Mouse (Mus musculus) T-cell, adult 2 months (primary cell): Measurements from ENCODE around the gene Serbp1.

Experiments
- DNase-seq: peaks from one replicate; pipeline ENCODE4 v3.0.0; 2022; ENCODE audit warnings: low spot score

Gene Serbp1

DNA sequence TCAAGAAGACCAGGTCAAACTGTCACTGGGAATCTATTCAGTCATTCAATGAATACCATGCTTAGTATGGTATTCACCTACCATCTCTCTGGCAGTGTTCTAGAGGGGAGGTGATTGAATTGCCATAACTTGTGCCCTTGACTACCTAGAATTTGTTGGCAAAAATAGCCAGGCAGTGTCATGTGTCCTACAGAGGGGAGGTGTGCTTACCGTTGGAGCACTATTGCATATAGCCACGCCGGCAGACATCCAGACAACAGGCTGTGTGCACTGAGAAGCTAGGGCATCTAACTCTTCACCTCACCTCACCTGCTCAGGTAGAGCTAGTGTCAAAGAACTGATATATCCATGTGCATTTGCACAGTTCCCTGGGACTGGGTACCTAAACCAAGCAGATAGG is 63.3 kb downstream of the Serbp1 start:
- no peak for DNase-seq

DNA sequence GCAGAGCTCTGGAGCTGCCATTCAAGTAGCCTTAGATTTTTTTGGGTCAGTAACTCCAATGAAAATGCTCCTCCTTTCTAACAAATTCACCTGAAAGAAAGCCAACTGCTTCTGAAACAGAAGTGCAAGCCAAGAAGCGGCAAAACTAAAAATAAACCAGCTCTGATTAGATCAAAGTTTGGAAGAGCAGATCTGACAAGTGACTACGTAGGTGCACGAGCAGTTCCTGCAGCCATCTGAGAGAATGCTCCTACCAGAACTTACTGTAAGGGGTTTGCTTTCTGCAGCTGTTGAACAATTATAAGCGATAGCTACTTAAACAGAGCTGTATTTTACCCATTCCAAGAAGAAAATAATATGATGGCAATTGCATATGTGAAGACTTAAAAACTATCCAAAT is 64.5 kb downstream of the Serbp1 start:
- DNase-seq = peak; percentile 14

DNA sequence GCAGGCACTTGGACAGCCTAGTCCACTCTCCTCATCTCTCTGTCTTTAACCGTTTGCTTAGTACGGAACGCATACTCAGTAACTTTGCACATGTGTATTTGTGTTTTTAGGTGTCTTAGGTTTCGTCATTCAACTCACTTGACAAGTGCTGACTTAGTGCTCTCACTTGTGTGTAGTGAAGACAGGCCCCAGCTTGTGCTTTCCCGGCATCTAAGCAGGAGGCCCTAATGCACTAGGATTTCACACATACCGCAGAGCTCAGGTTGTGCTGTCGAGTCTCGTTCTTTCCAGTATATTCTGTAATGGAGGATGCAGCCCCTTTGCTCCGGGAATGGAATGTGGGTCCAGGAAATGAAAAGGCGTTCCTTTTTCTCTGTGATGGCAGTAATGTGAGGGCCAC is 65.2 kb downstream of the Serbp1 start:
- DNase-seq = no peak

DNA sequence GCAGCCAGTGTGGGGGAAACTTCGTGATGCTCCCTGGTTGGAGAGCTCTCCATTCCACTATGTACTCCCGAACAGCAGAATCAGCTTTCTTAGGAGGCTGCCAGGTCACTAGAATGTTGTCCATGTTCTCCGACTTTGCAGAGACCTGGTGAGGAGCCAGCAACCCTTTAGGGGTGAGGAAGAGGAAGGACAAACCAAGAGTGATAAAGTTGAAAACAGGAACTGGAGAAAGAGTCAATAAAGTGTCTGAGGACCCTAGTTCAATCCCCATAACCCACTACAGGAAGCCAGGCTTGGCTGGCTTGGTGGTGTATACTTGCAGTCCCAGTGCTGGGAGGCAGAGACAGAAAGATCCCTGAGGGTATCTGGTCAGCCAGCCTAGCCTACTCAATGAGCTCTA is 71.0 kb downstream of the Serbp1 start:
- DNase-seq = no peak

DNA sequence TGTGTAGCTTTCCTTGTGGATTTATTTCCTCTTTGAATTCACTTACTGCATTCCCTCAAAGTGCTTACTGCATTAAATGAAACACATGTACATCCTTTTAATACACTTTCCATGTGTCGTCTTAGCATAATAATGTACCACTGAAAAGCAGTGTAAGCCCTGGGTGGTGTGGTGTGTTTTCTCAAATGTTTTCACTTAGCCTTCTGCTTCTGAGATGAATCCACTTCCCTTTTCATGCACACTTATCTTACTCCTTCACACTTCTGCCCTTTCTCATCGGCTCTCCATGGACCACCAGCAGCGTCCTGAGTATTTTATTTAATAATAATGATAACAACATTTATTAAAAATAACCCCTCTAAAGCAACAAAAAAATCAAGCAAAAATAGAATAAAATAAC is 71.8 kb downstream of the Serbp1 start:
- no peak for DNase-seq

DNA sequence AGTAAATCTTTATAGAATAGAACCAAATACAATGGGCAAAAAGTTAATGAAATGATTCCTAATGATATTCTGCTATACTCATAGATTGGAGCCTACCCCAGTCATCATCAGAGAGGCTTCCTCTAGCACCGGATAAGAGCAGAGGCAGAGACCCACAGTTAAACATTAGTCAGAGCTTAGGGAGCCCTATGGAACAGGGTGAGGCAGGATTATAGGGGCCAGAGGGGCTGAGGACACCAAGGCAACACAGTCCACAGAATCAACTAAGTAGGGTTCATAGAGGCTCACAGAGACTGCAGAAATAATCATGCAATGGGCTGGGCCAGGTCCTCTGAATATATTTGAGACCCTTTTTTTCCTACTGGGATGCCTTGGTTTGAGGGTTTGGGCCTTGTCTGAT is 76.7 kb downstream of the Serbp1 start:
- no peak for DNase-seq

DNA sequence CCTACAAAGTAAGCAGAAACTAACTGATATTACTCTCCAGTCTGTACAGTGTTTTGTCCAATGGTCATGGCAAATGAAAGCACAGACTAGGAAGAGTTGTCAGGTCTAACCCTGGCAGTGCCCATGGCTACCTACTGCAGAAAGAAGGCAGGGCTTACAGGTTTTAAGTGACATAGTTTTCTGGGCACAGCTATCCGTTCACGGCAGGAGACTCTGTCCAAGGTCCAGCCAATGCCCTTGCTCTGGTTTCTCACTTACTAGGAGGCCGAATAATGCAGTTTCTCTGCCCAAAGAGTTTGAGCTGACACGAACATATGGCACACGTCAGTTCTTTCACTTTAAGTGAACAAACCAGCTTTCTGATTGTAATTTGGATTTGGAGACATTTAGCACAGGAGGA is 79.1 kb downstream of the Serbp1 start:
- no peak for DNase-seq

DNA sequence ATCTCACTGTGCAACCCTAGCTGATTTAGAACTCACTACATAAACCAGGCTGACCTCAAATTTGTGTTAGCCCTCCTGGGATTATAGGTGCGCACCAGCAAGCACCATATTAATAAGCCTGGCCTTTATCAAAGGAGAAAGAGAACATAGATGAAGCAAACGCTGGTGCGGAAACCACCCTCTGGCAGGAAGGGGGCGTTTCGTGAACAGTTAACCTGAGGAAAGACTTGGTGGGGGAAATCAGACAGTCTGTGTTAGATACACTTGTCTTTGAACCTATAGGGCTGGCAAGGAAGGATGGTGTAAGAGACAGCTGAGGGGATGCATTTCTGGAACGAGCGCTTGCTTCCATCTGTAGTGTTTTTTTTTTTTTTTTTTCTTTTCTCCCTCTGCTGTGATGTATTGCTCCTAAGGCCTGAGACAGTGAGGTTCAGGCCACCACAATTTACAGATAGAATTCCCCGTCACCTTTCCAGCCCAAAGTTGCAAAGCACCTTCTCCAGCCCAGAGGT is 79.9 kb downstream of the Serbp1 start:
- DNase-seq = peak; percentile 45

DNA sequence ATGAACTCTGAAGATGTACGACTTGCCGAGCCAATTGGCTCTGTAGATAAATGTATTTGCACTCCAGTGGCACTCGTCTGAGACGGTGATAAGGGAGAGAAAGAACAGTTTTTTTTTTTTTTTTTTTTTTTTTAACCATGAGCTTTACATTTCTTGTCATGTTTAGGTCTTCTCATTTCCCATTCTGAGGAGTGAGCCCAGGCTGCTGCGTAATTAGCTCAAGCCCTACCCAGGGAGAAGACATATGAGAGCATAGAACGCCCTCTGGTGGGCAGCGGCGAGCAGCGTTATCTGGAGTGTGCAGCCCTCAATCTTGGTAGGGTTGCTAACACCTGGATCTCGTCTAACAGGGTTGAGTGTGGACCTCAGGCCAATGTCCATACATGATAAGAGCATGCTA is 80.5 kb downstream of the Serbp1 start:
- peak; percentile 38 for DNase-seq

DNA sequence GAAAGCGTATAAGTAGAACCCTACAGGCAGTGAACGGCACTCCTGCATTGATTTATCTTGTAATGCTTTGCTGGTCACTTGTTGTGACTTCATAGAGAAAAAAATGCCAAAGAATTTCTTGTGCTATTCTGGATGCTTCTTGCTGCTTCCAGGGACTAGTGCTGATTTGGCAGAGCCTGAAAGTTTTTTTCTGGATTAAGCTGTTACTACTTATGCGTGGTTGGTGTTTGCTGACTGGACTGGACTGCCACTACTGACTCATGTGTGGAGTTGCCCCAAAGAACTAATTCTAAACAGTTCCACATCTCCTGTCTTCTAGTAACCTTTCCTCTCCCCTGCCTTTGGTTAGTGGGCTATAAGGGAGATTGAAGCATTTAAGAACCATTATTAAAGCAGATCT is 85.8 kb downstream of the Serbp1 start:
- DNase-seq = no peak

DNA sequence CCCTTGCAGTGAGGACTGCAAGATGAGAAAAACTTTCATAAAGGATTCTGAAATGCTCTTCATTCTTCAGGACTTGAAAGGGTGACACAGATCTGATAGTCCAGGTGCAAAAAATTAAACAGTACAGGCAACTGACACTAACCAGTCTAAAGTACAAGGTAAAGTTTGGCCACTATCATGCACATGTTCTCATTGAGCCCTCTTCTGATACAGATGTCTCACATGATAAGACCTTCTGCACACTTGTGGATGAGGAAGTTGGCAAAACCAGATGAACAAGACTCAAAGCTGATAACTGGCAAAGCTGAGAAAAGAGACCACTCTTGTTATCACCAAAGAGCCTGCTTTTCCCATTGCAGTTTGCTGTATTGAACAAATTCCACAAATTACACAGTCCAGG is 100.0 kb downstream of the Serbp1 start:
- DNase-seq = no peak

DNA sequence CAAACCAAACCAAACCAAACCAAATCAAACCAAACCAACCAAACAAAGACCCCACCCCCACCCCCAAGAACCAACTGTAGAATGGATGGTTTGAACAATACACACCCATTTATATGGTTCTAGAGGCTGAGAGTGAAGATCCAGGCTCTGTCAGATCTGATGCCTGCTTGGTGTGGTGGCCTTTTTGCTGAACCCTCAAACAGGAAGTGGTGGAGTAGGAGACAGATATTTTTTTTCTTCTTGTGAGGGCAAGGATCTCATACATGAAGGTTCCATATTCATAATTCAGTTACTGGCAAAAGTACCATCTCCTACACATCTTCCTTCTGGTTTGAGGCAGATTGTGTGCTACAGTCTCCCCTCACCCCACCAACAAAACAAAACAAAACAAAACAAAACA is 101.5 kb downstream of the Serbp1 start:
- peak; percentile 54 for DNase-seq
